Mouse (Mus musculus) testis, adult 2 months (tissue): Measurements from ENCODE around the gene Parp4. TPM values are rescaled to one million over a fixed set of nuclear protein-coding genes. Genes with fewer than 3 reads are reported as not detected.

ENCODE experiments used
- H3K27ac ChIP-seq: fragments of 200-500 bp; 2 replicates; pipeline ENCODE4 v1.5.1; 2012; ENCODE audit warnings: low read depth, low read length; ENCODE audit not compliant: control insufficient read depth, insufficient read depth
- H3K27me3 ChIP-seq: fragments of 200-500 bp; 2 replicates; pipeline ENCODE4 v1.6.1; 2012; ENCODE audit warnings: mild to moderate bottlenecking, low read length, moderate library complexity; ENCODE audit not compliant: control insufficient read depth, insufficient read depth
- H3K36me3 ChIP-seq: fragments of 200-500 bp; 2 replicates; pipeline ENCODE4 v1.6.1; 2012; ENCODE audit warnings: mild to moderate bottlenecking, low read length; ENCODE audit not compliant: control insufficient read depth, insufficient read depth
- H3K4me1 ChIP-seq: fragments of 200-500 bp; 2 replicates; pipeline ENCODE4 v1.6.1; 2012; ENCODE audit warnings: low read length; ENCODE audit not compliant: control insufficient read depth, insufficient read depth
- H3K4me3 ChIP-seq: fragments of 200-500 bp; 2 replicates; pipeline ENCODE4 v1.5.1; 2012; ENCODE audit warnings: low read depth, mild to moderate bottlenecking, low read length, moderate library complexity, mixed read lengths; ENCODE audit not compliant: control insufficient read depth
- CTCF ChIP-seq: fragments of 200-500 bp; IDR thresholded peaks from 2 replicates; pipeline ENCODE4 v1.5.1; 2012; ENCODE audit warnings: low read depth, mild to moderate bottlenecking, inconsistent platforms, low read length, moderate library complexity; ENCODE audit not compliant: control insufficient read depth, insufficient read depth, insufficient replicate concordance
- POLR2A ChIP-seq: fragments of 200-500 bp; IDR thresholded peaks from 2 replicates; pipeline ENCODE4 v1.6.1; 2012; ENCODE audit warnings: low read depth, mild to moderate bottlenecking, inconsistent platforms, low read length, moderate library complexity; ENCODE audit not compliant: control insufficient read depth
- polyA plus RNA-seq: library from polyadenylated mRNA; depleted of rRNA; stranded (reverse); fragments of >200 nt; gene quantifications from 2 replicates; pipeline ENCODE4 v1.2.3, GENCODE M21; 2012; rRNA removed

The Parp4 gene
- polyA plus RNA-seq, 1 experiment: 1.6 TPM

DNA sequence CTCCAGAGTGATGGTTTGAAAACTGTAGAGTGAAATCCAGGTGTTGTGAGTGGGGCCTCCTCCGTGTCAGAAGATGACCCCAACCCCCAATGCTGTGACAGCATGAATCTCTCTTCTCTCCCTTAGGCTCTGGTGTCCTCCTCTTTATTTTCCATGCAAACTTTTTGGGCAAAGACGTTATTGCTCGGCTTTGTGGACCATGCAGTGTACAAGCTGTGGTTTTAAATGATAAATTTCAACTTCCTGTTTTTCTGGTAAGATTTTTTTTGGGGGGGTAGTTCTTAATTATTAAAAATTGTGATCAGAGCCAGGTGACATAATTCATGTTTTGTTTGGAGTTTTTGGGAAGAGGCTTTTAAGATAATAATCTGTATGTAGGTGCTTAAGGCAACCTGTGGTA, 120.1 kb downstream of the Parp4 start:
- H3K36me3 ChIP-seq: no peaks in the 10 kb centered on the region; the same call in 1 of the 2 replicates

GRCm38 (mm10) chr14:56697836-56698235, 122.4 kb downstream of the Parp4 start:
- Histone ChIP-seq H3K4me3 (no peak overlapping the region), H3K36me3 (no peaks in the 10 kb centered on the region; the same call in 1 of the 2 replicates), H3K27me3 (no peaks in the 10 kb centered on the region), H3K4me1 (no peaks in the 10 kb centered on the region), H3K27ac (no peak overlapping the region)
- TF ChIP-seq CTCF (no peak), POLR2A (no peak)

More for the DNA sequence above, 120.1 kb downstream of the Parp4 start:
- Histone ChIP-seq H3K27ac (no peak overlapping the region), H3K4me3 (no peak overlapping the region), H3K4me1 (no peaks in the 10 kb centered on the region), H3K27me3 (no peaks in the 10 kb centered on the region)
- TF ChIP-seq CTCF: no peak
- no peak for TF ChIP-seq POLR2A

GRCm38 (mm10) chr14:56702644-56703043, 127.2 kb downstream of the Parp4 start:
- no peaks in the 10 kb centered on the region for H3K27me3 ChIP-seq
- no peaks in the 10 kb centered on the region for H3K36me3 ChIP-seq
- no peaks in the 10 kb centered on the region for H3K4me1 ChIP-seq
- no peak for TF ChIP-seq CTCF
- no peak for TF ChIP-seq POLR2A
- H3K4me3 ChIP-seq: no peak overlapping the region
- no peak overlapping the region for H3K27ac ChIP-seq

DNA sequence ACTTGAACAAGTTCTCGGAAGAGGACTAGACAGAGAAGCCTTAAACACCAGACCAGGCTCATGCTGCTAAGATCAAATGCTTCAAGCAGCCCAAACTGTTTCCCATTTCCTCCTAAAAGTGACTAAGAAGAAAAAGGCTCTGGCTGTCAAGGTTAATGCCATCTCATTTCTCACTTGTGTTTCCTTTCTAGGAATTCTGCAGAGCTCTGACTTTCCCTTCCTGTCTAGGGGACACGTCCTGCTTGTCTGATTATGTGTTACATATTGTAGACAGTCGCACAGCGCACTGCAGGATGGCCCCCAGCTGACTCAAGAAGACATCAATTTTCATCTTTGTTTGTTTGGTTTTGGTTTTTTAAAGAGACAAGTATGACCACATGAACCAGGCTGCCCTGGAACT, 130.3 kb downstream of the Parp4 start:
- H3K27me3 ChIP-seq: no peaks in the 10 kb centered on the region
- H3K4me1 ChIP-seq: no peaks in the 10 kb centered on the region
- TF ChIP-seq POLR2A: no peak
- TF ChIP-seq CTCF: no peak
- H3K36me3 ChIP-seq: no peaks in the 10 kb centered on the region
- H3K27ac ChIP-seq: no peak overlapping the region
- H3K4me3 ChIP-seq: no peak overlapping the region

Other genes with a start within 250 kb of the Parp4 start
- 0.09 and 0.12 TPM in 2 replicates for gene Atp12a, start 210.6 kb upstream of the Parp4 start, polyA plus RNA-seq
- gene Rnf17, start 173.0 kb upstream of the Parp4 start, polyA plus RNA-seq: 39.2 and 51.0 TPM in 2 replicates
- 4.5 and 6.6 TPM in 2 replicates for gene Cenpj, start 194 bp upstream of the Parp4 start, polyA plus RNA-seq
- 21.0 and 24.7 TPM in 2 replicates for gene Mphosph8, start 92.6 kb downstream of the Parp4 start, polyA plus RNA-seq
- gene Pspc1, start 202.7 kb downstream of the Parp4 start, polyA plus RNA-seq: 16.5 and 17.9 TPM in 2 replicates
- gene Zmym5, start 236.1 kb downstream of the Parp4 start, polyA plus RNA-seq: 6.8 and 7.9 TPM in 2 replicates